Mouse (Mus musculus): ENCODE measurements around the gene Zbtb7a.

DNA sequence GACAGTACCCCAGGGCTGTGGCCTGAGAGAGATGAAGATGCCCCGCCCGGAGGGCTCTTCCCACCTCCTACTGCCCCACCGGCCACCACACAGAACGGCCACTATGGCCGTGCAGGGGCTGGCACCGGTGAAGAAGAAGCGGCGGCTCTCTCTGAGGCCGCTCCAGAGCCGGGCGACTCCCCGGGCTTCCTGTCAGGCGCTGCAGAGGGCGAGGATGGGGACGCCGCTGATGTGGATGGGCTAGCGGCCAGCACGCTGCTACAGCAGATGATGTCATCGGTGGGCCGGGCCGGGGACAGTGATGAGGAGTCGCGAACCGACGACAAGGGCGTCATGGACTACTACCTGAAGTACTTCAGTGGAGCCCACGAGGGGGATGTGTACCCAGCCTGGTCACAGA is 9.6 kb downstream of the Zbtb7a start:
- TF ChIP-seq TAL1 (IDR thresholded peaks at IDR 0.05; ENCODE audit: low read length) = no peak
- TF ChIP-seq GATA1 (IDR thresholded peaks at IDR 0.05; ENCODE audit: low read length) = no peak

All from erythroblast, embryonic 14.5 days (primary cell).